Mouse (Mus musculus) limb, embryonic 13.5 days (tissue): Measurements from ENCODE around the gene Mfsd14a. TPM values are rescaled to one million over a fixed set of nuclear protein-coding genes. Genes with fewer than 3 reads are reported as not detected.

Source experiments
- ATAC-seq: fragments of 200-750 bp; cut with Nextera tagmentation; 2 replicates; pipeline ENCODE4 v1.8.0; 2017; ENCODE audit warnings: low read depth, moderate number of reproducible peaks, moderate TSS enrichment; ENCODE audit not compliant: low FRiP score
- H3K27ac ChIP-seq: fragments of 300-500 bp; sonication (generic); 2 replicates; pipeline ENCODE4 v1.5.1; 2015; ENCODE audit warnings: inconsistent platforms, mild to moderate bottlenecking, moderate library complexity
- H3K27me3 ChIP-seq: fragments of 300-500 bp; sonication (generic); 2 replicates; pipeline ENCODE4 v1.6.1; 2015; ENCODE audit warnings: mild to moderate bottlenecking, inconsistent platforms
- H3K36me3 ChIP-seq: fragments of 300-500 bp; sonication (generic); 2 replicates; pipeline ENCODE4 v1.6.1; 2015; ENCODE audit warnings: inconsistent platforms, mild to moderate bottlenecking, moderate library complexity
- H3K4me1 ChIP-seq: fragments of 300-500 bp; sonication (generic); 2 replicates; pipeline ENCODE4 v1.6.1; 2015; ENCODE audit warnings: inconsistent platforms
- H3K4me2 ChIP-seq: fragments of 300-500 bp; sonication (generic); replicated peaks from 2 replicates; pipeline ENCODE4 v1.6.1; 2015; ENCODE audit warnings: inconsistent platforms, mild to moderate bottlenecking, moderate library complexity
- H3K4me3 ChIP-seq: fragments of 300-500 bp; sonication (generic); 2 replicates; pipeline ENCODE4 v1.5.1; 2015; ENCODE audit warnings: moderate library complexity, mild to moderate bottlenecking, inconsistent platforms
- H3K9ac ChIP-seq: fragments of 300-500 bp; sonication (generic); 2 replicates; pipeline ENCODE4 v1.6.1; 2015; ENCODE audit warnings: mild to moderate bottlenecking, inconsistent platforms
- H3K9me3 ChIP-seq: fragments of 300-500 bp; sonication (generic); 2 replicates; pipeline ENCODE4 v1.6.1; 2016; ENCODE audit warnings: inconsistent platforms
- WGBS: fragments of 180-500 bp; shearing (Covaris S2); methylation state at CpG from one replicate; pipeline ENCODE4 v1.1.7; 2015; 5-methylcytosine and 5-hydroxymethylcytosine counted together
- polyA plus RNA-seq: library from polyadenylated mRNA; unstranded; fragments of >200 nt; fragmentation: Nextera tagmentation; extraction: Ambion mirVana; gene quantifications from 2 replicates; pipeline ENCODE4 v1.2.1, GENCODE M21; 2015

Gene Mfsd14a
- 79.5 and 84.6 TPM in 2 replicates for polyA plus RNA-seq

DNA sequence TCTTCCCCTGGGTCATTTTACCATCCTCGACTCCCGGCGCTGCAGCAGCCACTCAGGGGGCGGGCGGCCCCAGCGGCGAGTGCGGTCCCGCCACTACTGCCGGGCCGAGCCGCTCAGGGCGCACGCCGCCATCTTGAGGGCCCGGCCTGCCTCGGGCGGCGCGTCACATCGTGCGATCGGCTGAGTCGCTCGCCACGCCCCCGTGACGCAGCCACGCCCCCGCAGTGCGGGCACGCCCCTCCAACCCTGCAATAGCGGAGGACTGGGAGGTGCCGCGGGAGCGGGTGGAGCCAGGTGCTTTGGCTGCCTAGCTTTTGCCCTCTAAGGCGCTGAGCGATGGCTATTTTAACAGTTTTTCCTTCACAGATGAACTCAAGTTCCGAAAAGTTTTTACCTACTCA lies at the start of gene Mfsd14a:
TSS of gene Mfsd14a (minus strand) at position 215 of the 401 bp plus-strand sequence.
- H3K4me2 ChIP-seq: peak within 1 kb of the TSS; percentile 65
- under 1% methylated on average over 30 of the region's 39 CpGs for WGBS

DNA sequence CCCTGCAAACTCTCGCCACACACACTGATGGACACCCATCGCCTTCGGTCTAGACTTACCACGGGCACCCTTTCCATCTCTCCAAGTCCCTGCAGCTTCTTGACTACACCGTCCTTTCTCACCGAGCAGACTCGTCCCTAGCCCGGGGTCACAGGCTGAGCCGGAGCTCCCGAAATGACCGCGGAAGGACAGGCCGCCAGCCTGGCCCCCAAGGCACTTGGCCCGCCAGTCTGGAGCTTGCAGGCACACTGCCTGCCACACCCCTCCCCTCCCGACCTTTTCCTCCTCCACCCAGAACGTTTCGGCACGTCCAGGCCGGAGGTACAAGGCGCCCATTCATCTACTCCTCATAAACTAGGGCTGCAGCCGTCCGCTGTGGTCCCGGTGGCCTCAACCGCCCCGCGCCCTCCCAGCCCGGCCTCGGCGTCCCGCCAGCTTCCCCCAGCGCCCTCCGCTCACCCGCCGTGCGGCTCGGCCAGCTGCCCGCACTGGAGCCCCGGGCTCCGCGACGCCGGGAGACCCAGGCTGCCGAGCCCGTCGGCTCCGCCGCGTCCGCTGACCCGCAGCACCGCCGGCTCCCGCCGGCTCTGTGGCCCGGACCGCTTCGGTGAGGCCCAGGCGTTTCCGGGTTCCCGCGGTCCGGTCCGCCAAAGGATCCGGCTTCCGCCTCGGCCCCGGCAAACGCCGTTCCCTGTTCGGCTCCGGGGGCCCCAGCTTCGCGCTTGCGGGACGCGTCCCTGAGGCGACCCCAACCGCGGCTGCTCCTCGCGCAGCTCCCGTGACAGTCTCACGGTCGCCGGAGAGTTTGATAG lies 49.4 kb upstream of the Mfsd14a start:
- Histone ChIP-seq H3K27me3 (0 out of 2 replicates have a peak, but pooled peaks cover 4% of the 10 kb centered on the region), H3K4me1 (peaks cover 16% of the 10 kb centered on the region), H3K27ac (peak overlapping the region; percentile 85), H3K4me2 (peak overlapping the region; percentile 78), H3K4me3 (peak overlapping the region; percentile 89), H3K36me3 (peaks cover 8% of the 10 kb centered on the region; the same call in 1 of the 2 replicates), H3K9me3 (no peaks in the 10 kb centered on the region), H3K9ac (peak overlapping the region; percentile 93)
- ATAC-seq: peak; percentile 91
- WGBS: under 1% methylated on average over 83 of the region's 85 CpGs

More for the DNA sequence above, at the start of gene Mfsd14a:
- Histone ChIP-seq H3K27me3 (no peaks in the 10 kb centered on the region), H3K36me3 (0 out of 2 replicates have a peak, but pooled peaks cover 2% of the 10 kb centered on the region), H3K9me3 (no peaks in the 10 kb centered on the region), H3K4me3 (peak within 1 kb of the TSS; percentile 97), H3K9ac (peak within 1 kb of the TSS; percentile 97), H3K4me1 (peaks cover 26% of the 10 kb centered on the region), H3K27ac (peak within 1 kb of the TSS; percentile 98)
- peak; percentile 99 for ATAC-seq

DNA sequence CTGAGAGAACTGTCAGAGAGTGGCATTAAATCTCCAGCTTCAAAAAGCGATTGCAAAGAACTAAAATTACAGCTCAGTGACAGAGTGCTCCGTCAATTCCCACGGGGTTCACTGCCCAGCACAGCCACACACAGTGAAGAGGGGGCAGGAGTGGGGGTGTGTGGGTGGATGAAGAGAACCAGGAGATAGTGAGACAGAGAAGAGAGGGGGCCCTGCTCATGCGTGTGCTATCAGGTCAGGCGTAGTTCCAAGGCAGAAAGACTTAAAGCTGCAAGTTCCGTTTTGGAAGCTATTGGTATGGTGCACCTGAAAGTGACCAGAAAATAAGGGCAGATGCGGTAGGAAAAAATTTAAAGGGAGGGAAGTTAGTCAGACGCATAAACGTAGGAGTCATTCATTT lies 48.5 kb upstream of the Mfsd14a start:
- H3K9ac ChIP-seq: peak overlapping the region; percentile 93
- peaks cover 15% of the 10 kb centered on the region for H3K36me3 ChIP-seq
- peak overlapping the region; percentile 89 for H3K4me3 ChIP-seq
- H3K4me2 ChIP-seq: peak overlapping the region; percentile 78
- 45% methylated on average over 9 of the region's 9 CpGs for WGBS
- H3K9me3 ChIP-seq: no peaks in the 10 kb centered on the region
- ATAC-seq: no peak
- H3K4me1 ChIP-seq: peaks cover 16% of the 10 kb centered on the region
- 0 out of 2 replicates have a peak, but pooled peaks cover 4% of the 10 kb centered on the region for H3K27me3 ChIP-seq
- H3K27ac ChIP-seq: no peak overlapping the region

DNA sequence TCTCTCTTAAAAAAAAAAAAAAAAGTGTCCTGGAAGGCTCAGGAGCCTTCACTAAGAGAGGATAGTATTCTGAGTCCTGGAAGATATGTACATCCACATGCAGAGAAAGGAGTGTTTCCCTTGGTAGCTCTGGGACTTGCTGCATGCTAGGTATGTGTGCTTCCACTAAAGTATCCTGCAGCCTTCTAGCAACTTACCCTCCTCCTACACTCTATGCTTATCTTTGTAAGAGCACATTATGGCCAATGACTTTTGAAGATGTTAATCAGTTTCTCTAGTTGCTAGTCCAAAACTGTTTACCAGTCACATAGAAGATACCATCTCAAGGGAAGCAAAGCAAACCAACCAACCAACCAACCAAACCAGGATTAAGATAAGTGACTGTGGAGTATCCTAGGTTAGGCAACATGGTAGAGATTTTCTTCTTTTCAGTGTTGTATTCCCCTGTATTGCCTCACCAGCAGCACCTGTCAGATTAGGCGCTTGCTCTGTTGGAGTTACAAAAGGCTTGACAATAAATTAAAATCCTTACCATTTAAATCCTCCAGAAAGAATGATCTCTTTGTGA lies 43.2 kb upstream of the Mfsd14a start:
- Histone ChIP-seq H3K4me2 (no peak overlapping the region), H3K4me1 (peaks cover under 1% of the 10 kb centered on the region), H3K36me3 (peaks cover 18% of the 10 kb centered on the region), H3K9ac (no peak overlapping the region), H3K4me3 (no peak overlapping the region), H3K27me3 (no peaks in the 10 kb centered on the region), H3K9me3 (no peaks in the 10 kb centered on the region), H3K27ac (no peak overlapping the region)
- ATAC-seq: no peak
- WGBS: 92% methylated on average over 1 of the region's 1 CpGs

DNA sequence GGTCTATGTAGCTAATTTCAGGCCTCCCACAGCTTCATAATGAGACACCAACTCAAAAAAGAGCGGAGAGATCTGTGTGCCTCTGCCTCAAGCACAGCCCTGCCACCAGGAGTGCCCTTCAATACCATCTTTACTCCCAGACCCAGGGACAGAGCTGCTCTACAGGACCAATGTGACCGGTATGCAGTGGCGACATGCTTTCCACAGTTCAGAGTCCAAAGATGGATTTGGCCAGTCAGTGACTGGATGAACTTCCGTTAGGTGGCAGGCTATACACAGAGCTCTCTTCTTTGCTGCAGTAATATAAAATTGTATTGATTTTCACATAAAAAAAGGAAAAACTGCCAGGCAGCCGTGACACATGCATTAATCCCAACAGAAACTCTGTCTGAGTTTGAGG lies 41.4 kb upstream of the Mfsd14a start:
- peaks cover 13% of the 10 kb centered on the region for H3K36me3 ChIP-seq
- H3K27ac ChIP-seq: no peak overlapping the region
- no peak overlapping the region for H3K4me2 ChIP-seq
- no peak for ATAC-seq
- H3K9ac ChIP-seq: no peak overlapping the region
- no peaks in the 10 kb centered on the region for H3K4me1 ChIP-seq
- H3K4me3 ChIP-seq: no peak overlapping the region
- H3K27me3 ChIP-seq: no peaks in the 10 kb centered on the region
- WGBS: 88% methylated on average over 5 of the region's 5 CpGs
- H3K9me3 ChIP-seq: no peaks in the 10 kb centered on the region

DNA sequence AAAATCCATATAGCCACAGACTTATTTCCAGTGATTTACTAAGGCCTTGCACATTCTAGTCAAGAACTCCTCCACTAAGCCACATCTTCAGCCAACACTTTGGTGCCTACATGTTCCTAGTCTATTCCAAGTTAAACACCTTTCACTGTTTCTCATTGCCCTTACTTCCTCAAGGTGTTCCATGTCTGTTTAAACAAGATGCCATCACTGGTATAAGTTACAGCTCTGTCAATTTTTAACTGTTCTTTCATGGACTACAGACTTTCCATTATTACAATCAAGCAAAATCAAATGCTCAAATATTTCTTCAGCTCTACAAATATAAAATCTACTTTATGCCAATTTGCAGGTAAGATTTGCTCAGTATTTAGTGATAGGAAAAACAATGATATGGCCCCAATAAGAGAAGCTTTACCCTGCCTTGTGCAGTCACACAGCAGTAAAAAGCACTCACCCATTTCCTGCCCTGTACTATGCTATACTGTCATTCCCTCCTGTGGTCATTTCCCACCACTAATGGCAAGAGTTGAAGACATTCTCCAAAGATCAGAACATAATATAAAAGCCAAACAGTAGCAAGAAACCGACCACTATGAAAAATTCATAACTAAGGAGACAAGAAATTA lies 40.3 kb upstream of the Mfsd14a start:
- no peak for ATAC-seq

DNA sequence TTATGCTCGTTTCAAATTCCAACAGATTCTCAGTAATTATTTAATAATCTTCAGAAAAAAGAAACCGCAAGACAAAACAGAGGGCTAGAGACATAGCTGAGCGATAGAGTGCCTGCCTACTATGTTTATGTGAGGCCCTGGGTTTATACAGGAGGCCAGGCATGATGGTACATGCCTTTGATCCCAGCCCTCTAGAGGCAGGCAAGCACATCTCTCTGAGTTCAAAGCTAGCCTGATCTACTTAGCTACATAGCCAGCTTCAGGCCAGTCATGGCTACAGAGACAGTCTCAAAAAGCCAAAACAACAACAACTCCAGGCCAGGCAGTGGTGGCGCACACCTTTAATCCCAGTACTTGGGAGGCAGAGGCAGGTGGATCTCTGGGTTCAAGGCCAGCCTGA lies 39.1 kb upstream of the Mfsd14a start:
- H3K9ac ChIP-seq: no peak overlapping the region
- no peak for ATAC-seq
- H3K4me3 ChIP-seq: no peak overlapping the region
- peaks cover 8% of the 10 kb centered on the region for H3K36me3 ChIP-seq
- H3K4me1 ChIP-seq: no peaks in the 10 kb centered on the region
- no peaks in the 10 kb centered on the region for H3K27me3 ChIP-seq
- H3K9me3 ChIP-seq: no peaks in the 10 kb centered on the region
- no peak overlapping the region for H3K27ac ChIP-seq
- H3K4me2 ChIP-seq: no peak overlapping the region
- 89% methylated on average over 4 of the region's 4 CpGs for WGBS

More for the DNA sequence above, 40.3 kb upstream of the Mfsd14a start:
- no peak overlapping the region for H3K27ac ChIP-seq
- H3K27me3 ChIP-seq: no peaks in the 10 kb centered on the region
- H3K36me3 ChIP-seq: peaks cover 13% of the 10 kb centered on the region
- no peak overlapping the region for H3K4me3 ChIP-seq
- H3K4me2 ChIP-seq: no peak overlapping the region
- H3K9me3 ChIP-seq: no peaks in the 10 kb centered on the region
- H3K4me1 ChIP-seq: no peaks in the 10 kb centered on the region
- 87% methylated on average over 1 of the region's 1 CpGs for WGBS
- no peak overlapping the region for H3K9ac ChIP-seq

DNA sequence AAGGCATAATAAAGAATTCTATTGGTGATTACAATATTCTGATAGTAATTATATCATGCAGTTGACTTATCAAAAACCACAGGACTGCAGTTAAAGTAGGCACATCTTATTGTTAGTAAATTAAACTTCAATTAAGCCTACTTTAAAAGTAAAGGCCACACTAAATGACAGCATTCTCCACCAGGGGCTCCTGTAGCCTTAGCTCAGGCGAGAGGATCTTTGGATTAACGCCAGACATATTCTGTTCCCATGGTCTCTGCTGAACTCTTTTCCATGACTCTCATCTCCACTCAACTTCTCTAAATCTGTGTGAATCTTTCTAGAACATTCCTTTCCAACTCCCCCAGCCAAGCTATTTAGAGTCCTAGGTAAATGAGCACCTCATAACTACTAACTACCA lies 36.3 kb upstream of the Mfsd14a start:
- H3K9ac ChIP-seq: no peak overlapping the region
- WGBS: 74% methylated on average over 2 of the region's 2 CpGs
- no peak overlapping the region for H3K27ac ChIP-seq
- no peaks in the 10 kb centered on the region for H3K9me3 ChIP-seq
- H3K4me2 ChIP-seq: no peak overlapping the region
- no peaks in the 10 kb centered on the region; the same call in 1 of the 2 replicates for H3K36me3 ChIP-seq
- no peak overlapping the region for H3K4me3 ChIP-seq
- no peak for ATAC-seq
- H3K4me1 ChIP-seq: no peaks in the 10 kb centered on the region
- no peaks in the 10 kb centered on the region for H3K27me3 ChIP-seq

DNA sequence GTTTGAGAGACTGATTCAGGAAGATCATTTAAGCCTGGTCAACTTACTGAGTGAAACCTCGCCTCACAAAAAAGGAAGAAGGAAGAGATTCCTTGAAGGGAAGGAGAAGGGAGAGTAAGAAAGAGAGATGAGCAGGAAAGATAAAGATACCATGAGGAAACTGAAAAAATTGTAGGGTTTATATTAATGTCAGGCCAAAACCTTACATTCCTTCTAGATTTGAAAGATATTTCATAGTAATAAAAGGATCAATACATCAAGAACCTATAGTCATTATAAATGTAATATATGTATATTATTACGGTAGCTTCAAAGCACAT lies 33.1 kb upstream of the Mfsd14a start:
- Histone ChIP-seq H3K4me1 (no peaks in the 10 kb centered on the region), H3K9me3 (no peaks in the 10 kb centered on the region), H3K9ac (no peak overlapping the region), H3K27me3 (no peaks in the 10 kb centered on the region), H3K4me2 (no peak overlapping the region), H3K27ac (no peak overlapping the region), H3K36me3 (peaks cover 9% of the 10 kb centered on the region), H3K4me3 (no peak overlapping the region)
- 80% methylated on average over 2 of the region's 2 CpGs for WGBS
- no peak for ATAC-seq

DNA sequence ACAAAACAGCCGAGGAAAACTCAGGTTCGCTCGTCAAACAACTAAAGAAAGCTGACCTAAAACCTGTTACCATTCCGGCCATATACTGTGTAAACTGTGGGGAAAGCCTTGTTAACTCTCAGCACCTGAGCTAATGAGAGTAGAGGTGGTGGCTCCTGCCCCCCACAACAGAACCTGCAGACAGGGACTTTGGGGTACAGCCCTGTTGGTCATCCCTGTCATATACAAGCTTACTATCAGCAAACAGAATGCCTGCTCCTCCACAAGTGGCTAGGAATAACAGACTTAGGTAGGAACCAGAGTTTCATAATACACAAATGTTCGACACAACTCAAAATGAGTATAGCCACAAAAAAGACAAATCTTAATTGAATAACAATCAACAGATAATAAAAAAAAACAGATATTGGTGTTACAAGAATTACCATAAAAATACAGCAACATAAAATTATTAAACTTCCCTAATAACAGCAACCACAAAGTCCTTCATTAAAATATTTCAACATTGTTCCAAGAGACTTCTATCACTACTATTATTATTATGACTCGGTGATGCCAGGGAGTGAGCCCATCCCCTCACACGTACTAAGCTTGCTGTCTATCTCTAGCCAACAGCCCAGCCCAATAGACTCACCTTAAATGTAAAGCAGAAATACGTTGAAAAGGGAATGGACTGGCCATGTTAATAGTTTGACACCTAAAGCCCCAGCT lies 32.6 kb upstream of the Mfsd14a start:
- no peak overlapping the region for H3K27ac ChIP-seq
- no peaks in the 10 kb centered on the region for H3K27me3 ChIP-seq
- H3K4me2 ChIP-seq: no peak overlapping the region
- no peaks in the 10 kb centered on the region for H3K4me1 ChIP-seq
- H3K4me3 ChIP-seq: no peak overlapping the region
- ATAC-seq: no peak
- no peak overlapping the region for H3K9ac ChIP-seq
- H3K9me3 ChIP-seq: no peaks in the 10 kb centered on the region
- H3K36me3 ChIP-seq: peaks cover 12% of the 10 kb centered on the region
- WGBS: 79% methylated on average over 8 of the region's 8 CpGs

DNA sequence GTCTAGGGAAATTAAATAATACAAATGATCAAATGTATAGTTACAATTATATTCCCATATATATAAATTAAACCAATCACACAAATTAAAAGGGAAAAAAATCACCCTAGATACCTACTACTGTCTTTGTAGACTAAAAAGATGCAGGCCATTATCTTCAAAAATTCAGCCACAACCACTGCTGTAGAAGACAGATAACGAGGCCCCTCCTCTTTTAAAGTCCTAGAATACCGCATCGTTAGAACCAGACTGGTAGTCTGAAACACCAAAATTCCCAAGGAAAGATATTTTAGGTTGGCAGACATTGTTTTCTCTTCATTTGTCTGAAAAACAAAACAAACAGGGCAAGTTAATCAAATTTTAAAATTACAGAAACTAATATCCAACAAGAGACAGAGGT lies 31.8 kb upstream of the Mfsd14a start:
- Histone ChIP-seq H3K9me3 (no peaks in the 10 kb centered on the region), H3K27me3 (no peaks in the 10 kb centered on the region), H3K9ac (no peak overlapping the region), H3K36me3 (peaks cover 12% of the 10 kb centered on the region), H3K4me1 (no peaks in the 10 kb centered on the region), H3K27ac (no peak overlapping the region), H3K4me3 (no peak overlapping the region), H3K4me2 (no peak overlapping the region)
- ATAC-seq: no peak
- WGBS: 82% methylated on average over 3 of the region's 3 CpGs

DNA sequence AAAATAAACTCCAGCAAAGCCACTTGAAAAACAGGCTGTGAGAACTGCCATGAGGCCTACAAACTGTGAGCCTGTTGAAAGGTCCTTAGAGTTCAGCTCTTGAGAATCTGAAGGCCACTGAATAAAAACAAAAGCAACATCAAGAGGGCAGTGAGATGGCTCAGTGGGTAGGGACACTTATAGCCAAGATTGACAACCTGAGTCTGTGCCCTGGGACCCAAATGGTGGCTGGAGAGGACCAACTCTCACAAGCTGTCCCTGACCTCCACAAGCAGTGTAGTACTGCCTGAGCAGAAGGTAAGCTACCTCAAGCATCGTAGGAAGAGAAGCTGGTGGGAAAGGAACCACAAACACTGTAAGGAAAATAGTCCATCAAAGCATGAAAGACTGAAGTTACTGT lies 18.7 kb upstream of the Mfsd14a start, which contains the start of gene Gm43191:
TSS of gene Gm43191 (minus strand) at position 101 of the 400 bp plus-strand sequence.
- Histone ChIP-seq H3K9me3 (no peaks in the 10 kb centered on the region), H3K4me2 (no peak within 1 kb of the TSS), H3K27ac (no peak within 1 kb of the TSS), H3K9ac (no peak within 1 kb of the TSS), H3K4me1 (no peaks in the 10 kb centered on the region), H3K4me3 (no peak within 1 kb of the TSS), H3K36me3 (peaks cover 40% of the 10 kb centered on the region), H3K27me3 (no peaks in the 10 kb centered on the region)
- 92% methylated on average over 1 of the region's 1 CpGs for WGBS
- ATAC-seq: no peak
